Mouse (Mus musculus): ENCODE data around the gene Msi1.

DNA sequence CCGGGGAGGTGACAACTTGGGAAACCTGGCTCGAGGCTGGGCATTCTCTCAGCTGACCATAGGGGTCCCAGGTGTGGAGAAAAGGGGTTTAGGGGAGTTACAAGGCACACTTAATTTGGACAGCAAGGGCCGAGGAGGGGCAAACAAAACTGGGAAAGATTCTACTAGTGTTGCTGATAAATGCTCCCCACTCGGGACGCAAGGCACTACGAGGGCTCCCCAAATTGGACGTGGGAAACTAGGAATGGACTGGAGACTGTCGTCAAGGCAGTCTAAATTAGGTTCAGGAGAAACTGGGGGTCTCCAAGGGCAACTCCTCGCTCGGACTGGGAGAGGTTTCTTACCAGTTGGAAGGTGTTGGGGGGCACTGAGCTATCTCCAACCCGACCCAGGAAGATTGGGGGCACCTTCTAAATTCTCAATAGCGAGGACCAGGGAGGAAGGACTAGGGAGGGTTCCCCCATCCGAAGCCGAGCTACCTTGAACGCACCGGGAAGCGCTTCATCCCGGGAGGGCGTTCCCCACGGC is 504 bp upstream of the Msi1 start:
- TF ChIP-seq GATA1 (IDR thresholded peaks at IDR 0.05; ENCODE audit: low read length) (no peak), TAL1 (IDR thresholded peaks at IDR 0.05; ENCODE audit: low read length) (no peak)
